Mouse (Mus musculus): Measurements from ENCODE around the gene Muc13. TPM values are rescaled to one million over a fixed set of nuclear protein-coding genes. Genes with fewer than 3 reads are reported as not detected.

The Muc13 gene
- polyA plus RNA-seq, 1 experiment: 0.02 TPM

DNA sequence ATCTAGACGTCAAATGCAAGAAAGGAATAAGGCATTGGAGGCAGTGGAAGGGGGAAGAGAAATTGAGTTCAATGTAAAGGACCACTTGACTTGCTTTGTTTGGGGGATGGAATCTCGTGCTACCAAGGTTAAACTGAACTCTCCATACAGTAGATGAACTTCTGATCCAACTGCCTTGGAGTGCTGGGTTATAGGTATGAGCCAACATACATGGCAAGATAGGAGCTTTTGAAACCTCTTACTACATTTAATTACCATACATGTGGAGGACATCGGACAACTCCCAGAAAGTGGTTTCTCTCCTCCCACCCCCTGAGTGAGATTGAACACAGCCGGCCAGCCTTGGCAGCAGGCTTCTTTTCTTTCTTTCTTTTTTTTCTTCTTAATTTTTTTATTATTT lies 1.3 kb downstream of the Muc13 start:
- Histone ChIP-seq H3ac (ENCODE audit: control insufficient read depth, insufficient read length, low read depth) (no peak overlapping the region), H3K79me3 (ENCODE audit: low read depth) (no peaks in the 10 kb centered on the region), H3K4me3 (ENCODE audit: insufficient read depth, poor library complexity, severe bottlenecking) (no peak overlapping the region), H3K36me3 (ENCODE audit: control insufficient read depth, insufficient read depth) (no peaks in the 10 kb centered on the region), H3K27me3 (ENCODE audit: control insufficient read depth, insufficient read depth, insufficient read length) (no peaks in the 10 kb centered on the region), H3K79me2 (ENCODE audit: control insufficient read depth, insufficient read depth) (no peaks in the 10 kb centered on the region)
- no peak for TF ChIP-seq MAX (IDR thresholded peaks at IDR 0.05)
- TF ChIP-seq MYOG (IDR thresholded peaks at IDR 0.05; ENCODE audit: control insufficient read depth, extremely low read depth, insufficient read length): no peak
- TF ChIP-seq FOSL1 (IDR thresholded peaks at IDR 0.05; ENCODE audit: insufficient read depth, low read length, poor library complexity, severe bottlenecking): no peak
- TF ChIP-seq MYOD1 (IDR thresholded peaks at IDR 0.05; ENCODE audit: control insufficient read depth, insufficient read length, low read depth): no peak
- TF ChIP-seq USF1 (IDR thresholded peaks at IDR 0.05; ENCODE audit: low read depth): no peak
- no peak for TF ChIP-seq CEBPB (IDR thresholded peaks at IDR 0.05; ENCODE audit: low read depth)
- no peak for TF ChIP-seq CTCF (IDR thresholded peaks at IDR 0.05; ENCODE audit: control insufficient read depth, insufficient read depth, insufficient read length)

DNA sequence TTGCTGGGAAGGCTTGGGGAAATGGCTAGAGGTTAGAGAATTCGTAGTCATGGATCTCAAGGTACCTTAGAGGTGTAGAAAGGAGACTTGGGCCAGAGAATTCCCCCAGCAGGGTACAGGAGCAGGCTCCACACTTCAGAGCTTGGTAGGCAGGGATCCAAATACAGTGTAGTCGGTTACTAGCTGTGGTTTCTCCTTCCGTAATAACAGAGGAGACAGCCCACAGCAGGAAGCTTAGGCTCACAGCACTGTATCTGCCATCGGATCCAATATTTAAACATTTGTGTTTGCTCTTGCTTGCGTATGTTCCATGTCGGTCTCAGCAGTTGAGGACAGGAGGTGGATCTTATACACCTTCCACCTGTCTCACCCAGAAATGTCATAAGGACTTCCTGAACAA lies 2.0 kb downstream of the Muc13 start:
- TF ChIP-seq FOSL1 (IDR thresholded peaks at IDR 0.05; ENCODE audit: insufficient read depth, low read length, poor library complexity, severe bottlenecking) (no peak), CEBPB (IDR thresholded peaks at IDR 0.05; ENCODE audit: low read depth) (no peak), MYOG (IDR thresholded peaks at IDR 0.05; ENCODE audit: control insufficient read depth, extremely low read depth, insufficient read length) (no peak), USF1 (IDR thresholded peaks at IDR 0.05; ENCODE audit: low read depth) (no peak), MYOD1 (IDR thresholded peaks at IDR 0.05; ENCODE audit: control insufficient read depth, insufficient read length, low read depth) (no peak), MAX (IDR thresholded peaks at IDR 0.05) (no peak), CTCF (IDR thresholded peaks at IDR 0.05; ENCODE audit: control insufficient read depth, insufficient read depth, insufficient read length) (no peak)
- Histone ChIP-seq H3K36me3 (ENCODE audit: control insufficient read depth, insufficient read depth) (no peaks in the 10 kb centered on the region), H3K79me3 (ENCODE audit: low read depth) (no peaks in the 10 kb centered on the region), H3K27me3 (ENCODE audit: control insufficient read depth, insufficient read depth, insufficient read length) (no peaks in the 10 kb centered on the region), H3ac (ENCODE audit: control insufficient read depth, insufficient read length, low read depth) (no peak overlapping the region), H3K4me3 (ENCODE audit: insufficient read depth, poor library complexity, severe bottlenecking) (no peak overlapping the region), H3K79me2 (ENCODE audit: control insufficient read depth, insufficient read depth) (no peaks in the 10 kb centered on the region)

DNA sequence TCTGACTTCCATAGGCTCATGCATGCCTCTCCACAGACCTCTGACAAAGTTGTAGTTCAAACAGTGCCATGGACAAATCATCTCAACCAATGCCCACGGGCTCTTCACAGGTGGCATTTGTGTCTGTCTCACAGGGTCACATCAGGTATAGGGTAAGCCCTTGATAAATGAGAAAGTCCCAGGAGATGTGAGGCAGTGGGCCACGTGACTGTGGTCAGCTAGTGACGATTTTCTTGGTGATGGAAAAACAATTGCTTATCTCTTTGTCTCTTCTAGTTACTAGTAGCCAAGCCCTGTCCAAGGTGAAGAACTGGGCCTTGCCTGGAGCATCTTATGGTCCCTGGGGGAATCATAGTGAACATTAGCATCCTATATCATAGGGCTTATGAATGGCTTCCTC lies 2.9 kb downstream of the Muc13 start:
- Histone ChIP-seq H3K36me3 (ENCODE audit: control insufficient read depth, insufficient read depth) (no peaks in the 10 kb centered on the region), H3ac (ENCODE audit: control insufficient read depth, insufficient read length, low read depth) (no peak overlapping the region), H3K27me3 (ENCODE audit: control insufficient read depth, insufficient read depth, insufficient read length) (no peaks in the 10 kb centered on the region), H3K79me3 (ENCODE audit: low read depth) (no peaks in the 10 kb centered on the region), H3K79me2 (ENCODE audit: control insufficient read depth, insufficient read depth) (no peaks in the 10 kb centered on the region), H3K4me3 (ENCODE audit: insufficient read depth, poor library complexity, severe bottlenecking) (no peak overlapping the region)
- TF ChIP-seq CTCF (IDR thresholded peaks at IDR 0.05; ENCODE audit: control insufficient read depth, insufficient read depth, insufficient read length) (no peak), USF1 (IDR thresholded peaks at IDR 0.05; ENCODE audit: low read depth) (no peak), MYOG (IDR thresholded peaks at IDR 0.05; ENCODE audit: control insufficient read depth, extremely low read depth, insufficient read length) (no peak), MAX (IDR thresholded peaks at IDR 0.05) (no peak), MYOD1 (IDR thresholded peaks at IDR 0.05; ENCODE audit: control insufficient read depth, insufficient read length, low read depth) (no peak), CEBPB (IDR thresholded peaks at IDR 0.05; ENCODE audit: low read depth) (no peak), FOSL1 (IDR thresholded peaks at IDR 0.05; ENCODE audit: insufficient read depth, low read length, poor library complexity, severe bottlenecking) (no peak)

DNA sequence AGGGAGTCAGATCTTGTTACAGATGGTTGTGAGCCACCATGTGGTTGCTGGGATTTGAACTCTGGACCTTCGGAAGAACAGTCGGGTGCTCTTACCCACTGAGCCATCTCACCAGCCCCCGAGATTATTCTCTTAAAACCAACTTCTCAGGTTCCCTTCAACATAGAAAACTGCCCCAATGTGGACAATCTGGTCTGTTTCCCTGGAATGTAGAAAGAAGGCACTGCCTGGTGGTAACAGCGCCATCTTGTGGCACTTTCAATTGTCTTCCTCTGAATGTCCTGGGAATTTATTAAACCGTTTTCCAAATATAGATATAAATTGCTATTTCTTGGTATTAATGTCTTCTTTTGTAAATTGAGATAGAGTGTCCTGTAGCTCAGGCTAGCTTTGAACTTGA lies 4.0 kb downstream of the Muc13 start:
- no peak for TF ChIP-seq MYOG (IDR thresholded peaks at IDR 0.05; ENCODE audit: control insufficient read depth, extremely low read depth, insufficient read length)
- TF ChIP-seq CEBPB (IDR thresholded peaks at IDR 0.05; ENCODE audit: low read depth): no peak
- TF ChIP-seq MAX (IDR thresholded peaks at IDR 0.05): no peak
- peak; percentile 35 for TF ChIP-seq CTCF (IDR thresholded peaks at IDR 0.05; ENCODE audit: control insufficient read depth, insufficient read depth, insufficient read length)
- Histone ChIP-seq H3K79me3 (ENCODE audit: low read depth) (no peaks in the 10 kb centered on the region), H3K27me3 (ENCODE audit: control insufficient read depth, insufficient read depth, insufficient read length) (no peaks in the 10 kb centered on the region), H3K36me3 (ENCODE audit: control insufficient read depth, insufficient read depth) (no peaks in the 10 kb centered on the region), H3K4me3 (ENCODE audit: insufficient read depth, poor library complexity, severe bottlenecking) (no peak overlapping the region), H3K79me2 (ENCODE audit: control insufficient read depth, insufficient read depth) (no peaks in the 10 kb centered on the region), H3ac (ENCODE audit: control insufficient read depth, insufficient read length, low read depth) (no peak overlapping the region)

DNA sequence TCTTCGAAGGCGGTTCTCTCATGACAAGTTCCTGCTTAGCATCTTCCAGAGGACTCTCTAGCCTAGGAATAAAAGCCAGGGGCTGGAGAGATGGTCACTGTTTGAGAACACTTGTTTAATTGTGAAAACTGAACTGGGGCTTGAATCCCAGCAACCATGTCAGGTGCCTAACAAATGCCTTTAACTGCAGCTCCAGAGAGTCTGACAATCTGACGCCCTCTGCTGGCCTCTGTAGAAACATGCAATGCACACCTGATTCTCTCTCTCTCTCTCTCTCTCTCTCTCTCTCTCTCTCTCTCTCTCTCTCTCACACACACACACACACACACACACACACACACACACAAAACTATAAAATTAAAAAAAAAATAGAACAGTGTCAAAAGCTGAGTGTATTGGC lies 16.2 kb downstream of the Muc13 start:
- no peaks in the 10 kb centered on the region for H3K36me3 ChIP-seq (ENCODE audit: control insufficient read depth, insufficient read depth)
- no peak overlapping the region for H3ac ChIP-seq (ENCODE audit: control insufficient read depth, insufficient read length, low read depth)
- H3K79me2 ChIP-seq (ENCODE audit: control insufficient read depth, insufficient read depth): no peaks in the 10 kb centered on the region
- TF ChIP-seq USF1 (IDR thresholded peaks at IDR 0.05; ENCODE audit: low read depth): no peak
- TF ChIP-seq MYOD1 (IDR thresholded peaks at IDR 0.05; ENCODE audit: control insufficient read depth, insufficient read length, low read depth): no peak
- TF ChIP-seq FOSL1 (IDR thresholded peaks at IDR 0.05; ENCODE audit: insufficient read depth, low read length, poor library complexity, severe bottlenecking): no peak
- TF ChIP-seq MAX (IDR thresholded peaks at IDR 0.05): no peak
- no peaks in the 10 kb centered on the region for H3K27me3 ChIP-seq (ENCODE audit: control insufficient read depth, insufficient read depth, insufficient read length)
- no peaks in the 10 kb centered on the region for H3K79me3 ChIP-seq (ENCODE audit: low read depth)
- no peak overlapping the region for H3K4me3 ChIP-seq (ENCODE audit: insufficient read depth, poor library complexity, severe bottlenecking)

DNA sequence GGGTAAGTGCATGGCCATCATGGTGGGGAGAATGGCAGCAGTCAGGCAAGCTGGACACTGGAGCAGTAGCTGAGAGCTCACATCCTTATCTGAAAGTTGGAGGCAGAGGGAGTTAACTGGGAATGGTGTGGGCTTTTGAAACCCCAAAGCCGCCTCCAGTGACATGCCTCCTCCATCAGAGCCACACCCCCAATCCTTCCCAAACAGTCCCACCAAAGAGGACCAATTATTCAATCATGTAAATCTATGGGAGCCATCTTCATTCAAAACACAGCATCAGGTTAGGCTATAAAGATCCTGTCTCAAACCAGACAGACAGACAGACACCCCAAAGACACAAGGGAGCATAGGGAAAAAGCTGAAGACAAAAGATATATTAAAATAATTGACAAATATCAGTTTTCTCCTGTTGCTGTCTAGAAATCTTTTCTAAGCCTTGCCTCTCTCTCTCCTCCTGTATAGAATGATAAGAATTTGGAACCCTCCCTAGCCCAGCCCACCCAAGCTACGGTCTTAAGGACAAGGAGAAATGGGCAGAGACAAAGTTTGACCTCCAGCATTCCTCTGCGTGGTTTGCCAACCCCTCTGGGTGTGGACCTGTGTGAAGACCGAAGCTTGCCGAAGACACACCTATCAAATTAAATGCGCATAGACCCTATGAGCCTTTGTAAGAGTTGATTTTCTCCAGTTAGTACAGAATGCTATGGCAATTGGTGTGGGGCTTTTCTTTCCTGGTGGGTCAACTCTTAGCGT lies 24.8 kb downstream of the Muc13 start:
- no peak for TF ChIP-seq FOSL1 (IDR thresholded peaks at IDR 0.05; ENCODE audit: insufficient read depth, low read length, poor library complexity, severe bottlenecking)
- H3K79me3 ChIP-seq (ENCODE audit: low read depth): no peaks in the 10 kb centered on the region
- H3K27me3 ChIP-seq (ENCODE audit: control insufficient read depth, insufficient read depth, insufficient read length): peaks cover 5% of the 10 kb centered on the region
- no peaks in the 10 kb centered on the region for H3K36me3 ChIP-seq (ENCODE audit: control insufficient read depth, insufficient read depth)
- H3K4me3 ChIP-seq (ENCODE audit: insufficient read depth, poor library complexity, severe bottlenecking): no peak overlapping the region
- H3ac ChIP-seq (ENCODE audit: control insufficient read depth, insufficient read length, low read depth): no peak overlapping the region
- H3K79me2 ChIP-seq (ENCODE audit: control insufficient read depth, insufficient read depth): no peaks in the 10 kb centered on the region
